Mouse (Mus musculus): ENCODE measurements around the gene Fam222a. TPM values are rescaled to one million over a fixed set of nuclear protein-coding genes. Genes with fewer than 3 reads are reported as not detected.
A peak's percentile ranks its signal among the peaks of the same experiment; 100 is the strongest.

Fam222a gene
- polyA plus RNA-seq (2015; fragmentation: Nextera tagmentation; extraction: Ambion mirVana), result 5.1 and 6.1 TPM in 2 replicates

GRCm38 (mm10) chr5:114567565-114568197 is at the start of gene Fam222a:
Fam222a (plus strand) TSS chr5:114568016.
- Histone ChIP-seq H3K27ac (peak within 1 kb of the TSS; percentile 96), H3K9me3 (peaks cover 6% of the 10 kb centered on the region; the same call in 1 of the 2 replicates), H3K9ac (replicated peaks) (peak within 1 kb of the TSS; percentile 90), H3K4me2 (replicated peaks) (peak within 1 kb of the TSS; percentile 90), H3K4me3 (replicated peaks) (peak within 1 kb of the TSS; percentile 82), H3K27me3 (peaks cover 13% of the 10 kb centered on the region), H3K36me3 (no peaks in the 10 kb centered on the region), H3K4me1 (replicated peaks) (peaks cover 54% of the 10 kb centered on the region)
- under 1% methylated on average over 67 of the region's 72 CpGs for WGBS
- peak; percentile 65 for ATAC-seq

GRCm38 (mm10) chr5:114528355-114528754 is 39.5 kb upstream of the Fam222a start:
- Histone ChIP-seq H3K36me3 (no peaks in the 10 kb centered on the region), H3K4me3 (replicated peaks) (no peak overlapping the region), H3K9me3 (no peaks in the 10 kb centered on the region), H3K4me2 (replicated peaks) (no peak overlapping the region), H3K27me3 (no peaks in the 10 kb centered on the region), H3K27ac (no peak overlapping the region), H3K4me1 (replicated peaks) (no peaks in the 10 kb centered on the region), H3K9ac (replicated peaks) (no peak overlapping the region)
- ATAC-seq, result no peak
- WGBS, result 85% methylated on average over 6 of the region's 6 CpGs

GRCm38 (mm10) chr5:114530337-114530736 is 37.5 kb upstream of the Fam222a start:
- WGBS, result 66% methylated on average over 6 of the region's 6 CpGs
- Histone ChIP-seq H3K27me3 (0 out of 2 replicates have a peak, but pooled peaks cover 3% of the 10 kb centered on the region), H3K4me3 (replicated peaks) (no peak overlapping the region), H3K27ac (no peak overlapping the region), H3K9me3 (no peaks in the 10 kb centered on the region), H3K36me3 (no peaks in the 10 kb centered on the region), H3K4me2 (replicated peaks) (no peak overlapping the region), H3K9ac (replicated peaks) (no peak overlapping the region), H3K4me1 (replicated peaks) (no peaks in the 10 kb centered on the region)
- no peak for ATAC-seq

- WGBS, result 78% methylated on average over 6 of the region's 6 CpGs
- no peak for ATAC-seq
- H3K9me3 ChIP-seq, result no peaks in the 10 kb centered on the region
- no peak overlapping the region for H3K9ac ChIP-seq (replicated peaks)
- no peak overlapping the region for H3K4me2 ChIP-seq (replicated peaks)
- H3K27me3 ChIP-seq, result peaks cover 15% of the 10 kb centered on the region
- peaks cover under 1% of the 10 kb centered on the region; the same call in 1 of the 2 replicates for H3K4me1 ChIP-seq (replicated peaks)
- no peaks in the 10 kb centered on the region for H3K36me3 ChIP-seq
- no peak overlapping the region for H3K27ac ChIP-seq
- H3K4me3 ChIP-seq (replicated peaks), result no peak overlapping the region
These were observed 35.8 kb upstream of the Fam222a start for GRCm38 (mm10) chr5:114532055-114532454.

- Histone ChIP-seq H3K27ac (peak overlapping the region; percentile 44), H3K4me2 (replicated peaks) (peak overlapping the region; percentile 46), H3K36me3 (no peaks in the 10 kb centered on the region), H3K4me1 (replicated peaks) (peaks cover 31% of the 10 kb centered on the region), H3K9me3 (no peaks in the 10 kb centered on the region), H3K9ac (replicated peaks) (no peak overlapping the region; the same call in 1 of the 2 replicates), H3K27me3 (peaks cover 34% of the 10 kb centered on the region), H3K4me3 (replicated peaks) (no peak overlapping the region)
- ATAC-seq, result peak; percentile 77
- WGBS, result 6% methylated on average over 26 of the region's 26 CpGs
These were observed 30.4 kb upstream of the Fam222a start for GRCm38 (mm10) chr5:114537308-114538020.

GRCm38 (mm10) chr5:114538021-114538405 is 29.8 kb upstream of the Fam222a start:
- no peaks in the 10 kb centered on the region for H3K9me3 ChIP-seq
- ATAC-seq, result peak; percentile 31
- H3K27me3 ChIP-seq, result peaks cover 34% of the 10 kb centered on the region
- H3K4me3 ChIP-seq (replicated peaks), result no peak overlapping the region
- WGBS, result 12% methylated on average over 8 of the region's 8 CpGs
- peak overlapping the region; percentile 44 for H3K27ac ChIP-seq
- H3K36me3 ChIP-seq, result no peaks in the 10 kb centered on the region
- H3K4me1 ChIP-seq (replicated peaks), result peaks cover 31% of the 10 kb centered on the region
- peak overlapping the region; percentile 46 for H3K4me2 ChIP-seq (replicated peaks)
- no peak overlapping the region; the same call in 1 of the 2 replicates for H3K9ac ChIP-seq (replicated peaks)

GRCm38 (mm10) chr5:114538752-114539151 is 29.1 kb upstream of the Fam222a start:
- no peak overlapping the region for H3K27ac ChIP-seq
- H3K4me2 ChIP-seq (replicated peaks), result no peak overlapping the region
- H3K27me3 ChIP-seq, result peaks cover 34% of the 10 kb centered on the region
- ATAC-seq, result no peak
- H3K36me3 ChIP-seq, result no peaks in the 10 kb centered on the region
- no peak overlapping the region for H3K4me3 ChIP-seq (replicated peaks)
- peaks cover 31% of the 10 kb centered on the region for H3K4me1 ChIP-seq (replicated peaks)
- H3K9me3 ChIP-seq, result no peaks in the 10 kb centered on the region
- 37% methylated on average over 4 of the region's 4 CpGs for WGBS
- no peak overlapping the region for H3K9ac ChIP-seq (replicated peaks)

- Histone ChIP-seq H3K4me3 (replicated peaks) (no peak overlapping the region), H3K9me3 (no peaks in the 10 kb centered on the region), H3K4me2 (replicated peaks) (no peak overlapping the region), H3K4me1 (replicated peaks) (peaks cover 31% of the 10 kb centered on the region), H3K27ac (no peak overlapping the region), H3K36me3 (no peaks in the 10 kb centered on the region), H3K9ac (replicated peaks) (no peak overlapping the region), H3K27me3 (peaks cover 34% of the 10 kb centered on the region)
- no peak for ATAC-seq
- WGBS, result 74% methylated on average over 6 of the region's 6 CpGs
These were observed 28.1 kb upstream of the Fam222a start for GRCm38 (mm10) chr5:114539766-114540165.

- no peak for ATAC-seq
- 34% methylated on average over 15 of the region's 15 CpGs for WGBS
These were observed 26.0 kb upstream of the Fam222a start for GRCm38 (mm10) chr5:114541656-114542445.

GRCm38 (mm10) chr5:114543656-114544055 is 24.2 kb upstream of the Fam222a start:
- Histone ChIP-seq H3K4me1 (replicated peaks) (peaks cover 19% of the 10 kb centered on the region), H3K27ac (no peak overlapping the region), H3K36me3 (no peaks in the 10 kb centered on the region), H3K4me2 (replicated peaks) (no peak overlapping the region), H3K9me3 (no peaks in the 10 kb centered on the region), H3K4me3 (replicated peaks) (no peak overlapping the region), H3K9ac (replicated peaks) (no peak overlapping the region), H3K27me3 (peaks cover 12% of the 10 kb centered on the region)
- 87% methylated on average over 6 of the region's 6 CpGs for WGBS
- ATAC-seq, result no peak

More at GRCm38 (mm10) chr5:114541656-114542445, 26.0 kb upstream of the Fam222a start:
- Histone ChIP-seq H3K9ac (replicated peaks) (no peak overlapping the region), H3K27ac (no peak overlapping the region), H3K27me3 (peaks cover 21% of the 10 kb centered on the region), H3K36me3 (no peaks in the 10 kb centered on the region), H3K4me1 (replicated peaks) (peaks cover 35% of the 10 kb centered on the region), H3K4me3 (replicated peaks) (no peak overlapping the region), H3K4me2 (replicated peaks) (no peak overlapping the region), H3K9me3 (no peaks in the 10 kb centered on the region)

GRCm38 (mm10) chr5:114544205-114544604 is 23.6 kb upstream of the Fam222a start:
- Histone ChIP-seq H3K4me1 (replicated peaks) (peaks cover 13% of the 10 kb centered on the region), H3K9me3 (no peaks in the 10 kb centered on the region), H3K36me3 (no peaks in the 10 kb centered on the region), H3K4me2 (replicated peaks) (no peak overlapping the region), H3K27me3 (peaks cover 12% of the 10 kb centered on the region), H3K27ac (no peak overlapping the region), H3K4me3 (replicated peaks) (no peak overlapping the region), H3K9ac (replicated peaks) (no peak overlapping the region)
- WGBS, result 87% methylated on average over 4 of the region's 4 CpGs
- ATAC-seq, result no peak

GRCm38 (mm10) chr5:114545076-114545475 is 22.7 kb upstream of the Fam222a start:
- Histone ChIP-seq H3K27ac (no peak overlapping the region), H3K9ac (replicated peaks) (no peak overlapping the region), H3K4me2 (replicated peaks) (no peak overlapping the region), H3K9me3 (no peaks in the 10 kb centered on the region), H3K36me3 (no peaks in the 10 kb centered on the region), H3K27me3 (peaks cover 7% of the 10 kb centered on the region; the same call in 1 of the 2 replicates), H3K4me1 (replicated peaks) (peaks cover 16% of the 10 kb centered on the region), H3K4me3 (replicated peaks) (no peak overlapping the region)
- no peak for ATAC-seq
- 84% methylated on average over 9 of the region's 9 CpGs for WGBS

Data from midbrain, embryonic 13.5 days (tissue).